Mouse (Mus musculus) spleen, adult 2 months (tissue): ENCODE data around the gene Cldn7.

Experiments
- CTCF ChIP-seq: fragments of 200-500 bp; IDR thresholded peaks from 2 replicates; pipeline ENCODE4 v1.5.1; 2011; ENCODE audit warnings: mild to moderate bottlenecking, inconsistent platforms; ENCODE audit not compliant: insufficient read depth, insufficient read length, insufficient replicate concordance; ENCODE audit errors: extremely low read depth
- POLR2A ChIP-seq: fragments of 200-500 bp; IDR thresholded peaks from 2 replicates; pipeline ENCODE4 v1.6.1; 2011; ENCODE audit warnings: low read depth, low read length, inconsistent platforms

DNA sequence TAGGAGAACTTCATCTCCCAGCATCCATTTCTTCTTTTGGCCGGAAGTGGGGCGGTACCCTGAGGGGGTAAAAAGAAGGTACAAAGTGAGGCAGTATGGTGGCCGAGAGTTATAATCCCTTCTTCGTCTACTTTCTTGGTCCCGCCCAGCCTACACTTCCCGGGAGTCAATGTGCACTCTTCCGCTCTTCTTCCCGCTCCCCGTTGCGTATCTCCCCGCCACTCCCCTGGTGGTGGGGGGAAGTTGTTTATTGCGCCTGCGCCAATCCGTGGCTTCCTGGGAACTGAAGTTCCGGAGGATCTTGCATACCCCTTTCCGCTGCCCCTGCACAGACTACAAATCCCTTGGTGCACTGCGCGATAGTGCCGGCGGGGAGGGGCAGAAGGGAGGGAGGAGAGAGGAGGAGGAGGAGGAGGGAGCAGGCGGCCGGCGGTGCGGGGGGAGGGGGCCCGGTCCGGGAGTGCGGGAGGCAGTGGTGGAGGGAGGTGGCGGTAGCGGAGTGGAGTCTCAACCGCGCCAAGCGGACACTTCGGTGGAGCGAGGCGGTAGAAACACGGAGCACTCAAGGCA, 30.9 kb downstream of the Cldn7 start, which contains the start of gene Phf23:
- peak; percentile 11; the same call in 1 of the 2 replicates for TF ChIP-seq CTCF
- TF ChIP-seq POLR2A: peak; percentile 25; the same call in 1 of the 2 replicates
